Mouse (Mus musculus) gastrocnemius, postnatal 25 days (tissue): ENCODE data around the gene Bmp3. TPM values are rescaled to one million over a fixed set of nuclear protein-coding genes. Genes with fewer than 3 reads are reported as not detected.

Experiments used
- DNase-seq: peaks from one replicate; pipeline ENCODE4 v3.0.0; 2022
- total RNA-seq, 2 experiments: library from RNA; stranded (reverse); gene quantifications; 1 replicate in 1 of 2; 2 replicates in 1 of 2; pipeline ENCODE4 v1.2.3; 2021

Bmp3 gene
- total RNA-seq, 2 experiments from 2014 or later, result 0.77 to 1.5 TPM

DNA sequence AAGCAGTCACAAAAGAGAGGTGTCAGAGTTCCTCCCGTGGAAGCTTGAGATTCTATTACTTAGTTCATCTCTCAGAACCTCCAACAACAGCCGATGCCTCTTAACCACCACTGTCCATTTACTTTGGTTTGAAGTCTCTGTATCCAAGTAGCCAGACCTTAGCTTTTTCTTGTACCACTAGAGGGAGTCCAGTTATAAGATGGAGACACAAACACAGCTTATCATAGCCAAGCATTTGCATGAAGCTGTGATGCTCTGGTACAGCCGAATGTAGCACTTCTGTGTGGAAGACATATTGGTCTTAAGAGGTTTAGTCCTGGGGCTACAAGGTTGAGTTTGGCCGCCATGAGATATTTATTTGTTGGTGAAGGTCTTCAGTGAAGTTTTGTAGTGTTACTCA, 48.1 kb downstream of the Bmp3 start:
- no peak for DNase-seq

DNA sequence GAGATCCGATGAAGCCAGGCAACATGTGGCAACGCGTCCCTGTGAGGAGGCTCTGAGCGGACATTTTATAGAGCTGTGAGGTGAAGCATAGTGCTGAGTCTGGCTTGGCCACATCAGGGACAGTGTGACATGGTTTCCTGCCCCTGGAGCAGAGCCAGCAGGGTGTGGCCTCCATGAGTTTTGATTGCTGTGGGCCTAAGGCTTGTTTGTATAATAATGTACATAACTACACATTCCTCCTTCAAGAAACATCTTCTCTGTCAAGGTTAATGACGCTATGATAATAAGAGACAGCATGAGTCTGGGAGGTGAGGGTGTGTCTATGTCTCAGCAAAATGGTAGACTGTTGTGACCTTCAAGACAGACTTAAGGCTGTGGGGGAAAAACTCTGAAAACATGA, 64.5 kb downstream of the Bmp3 start:
- DNase-seq, result no peak

DNA sequence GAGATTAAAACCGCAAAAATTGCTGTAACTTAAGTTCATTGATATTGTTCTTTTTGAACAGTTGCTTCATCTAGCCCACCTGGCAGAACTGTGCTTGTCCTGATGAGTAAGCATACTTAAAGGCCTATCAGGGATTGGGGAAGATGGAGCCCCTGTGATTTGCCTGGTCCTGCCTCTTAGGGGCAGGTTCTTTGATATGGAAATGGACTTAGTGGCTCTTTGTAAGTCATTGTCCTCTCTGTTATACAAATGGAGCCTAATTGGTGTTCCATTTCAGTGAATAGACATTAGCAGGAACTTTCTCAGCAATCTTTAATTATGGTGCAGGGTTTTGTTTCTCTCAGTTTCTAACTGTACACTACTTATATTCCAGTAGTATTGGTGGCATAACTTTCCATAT, 67.4 kb downstream of the Bmp3 start:
- DNase-seq, result no peak

DNA sequence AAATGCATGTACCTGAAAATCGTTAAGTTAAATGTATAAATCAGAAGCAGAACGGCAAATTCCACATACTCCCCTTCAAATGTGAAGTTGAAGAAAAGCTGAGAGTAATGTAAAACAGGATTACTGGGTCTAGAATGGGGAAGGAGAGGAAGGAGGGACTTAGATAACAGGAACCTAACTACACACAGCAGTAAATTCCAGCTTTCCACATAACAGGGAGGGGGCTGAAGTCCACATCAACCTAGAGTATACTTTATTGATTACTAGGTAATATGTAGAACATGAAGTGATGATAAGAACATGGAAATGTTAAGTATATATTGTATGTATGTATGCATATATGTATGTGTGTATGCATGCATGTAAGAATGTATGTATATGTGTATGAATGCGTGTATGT, 68.7 kb downstream of the Bmp3 start:
- no peak for DNase-seq

Other genes starting within 250 kb of the Bmp3 start
- under 1 TPM; 0.64 to 0.72 TPM for gene Prkg2, start 182.9 kb downstream of the Bmp3 start, total RNA-seq